Mouse (Mus musculus) midbrain, embryonic 11.5 days (tissue): ENCODE data around the gene Adam15. TPM values are rescaled to one million over a fixed set of nuclear protein-coding genes. Genes with fewer than 3 reads are reported as not detected.

ENCODE experiments used
- ATAC-seq: fragments of 200-750 bp; cut with Nextera tagmentation; 2 replicates; pipeline ENCODE4 v1.8.0; 2017; ENCODE audit warnings: moderate TSS enrichment, moderate library complexity; ENCODE audit not compliant: low FRiP score
- DNase-seq: peaks from one replicate; pipeline ENCODE4 v3.0.0; 2015; ENCODE audit warnings: low spot score; ENCODE audit errors: missing footprints
- H3K27ac ChIP-seq: fragments of 300-500 bp; sonication (generic); 2 replicates; pipeline ENCODE4 v1.5.1; 2014; ENCODE audit warnings: low read depth, low read length
- H3K27me3 ChIP-seq: fragments of 300-500 bp; sonication (generic); 2 replicates; pipeline ENCODE4 v1.6.1; 2014; ENCODE audit warnings: mild to moderate bottlenecking, low read length, moderate library complexity, mixed read lengths; ENCODE audit not compliant: control insufficient read depth, insufficient read depth
- H3K36me3 ChIP-seq: fragments of 300-500 bp; sonication (generic); 2 replicates; pipeline ENCODE4 v1.6.1; 2014; ENCODE audit warnings: mild to moderate bottlenecking, low read length, moderate library complexity, mixed read lengths; ENCODE audit not compliant: control insufficient read depth, insufficient read depth
- H3K4me1 ChIP-seq: fragments of 300-500 bp; sonication (generic); 2 replicates; pipeline ENCODE4 v1.6.1; 2014; ENCODE audit warnings: low read length; ENCODE audit not compliant: control insufficient read depth, insufficient read depth
- H3K4me2 ChIP-seq: fragments of 300-500 bp; sonication (generic); 2 replicates; pipeline ENCODE4 v1.6.1; 2014; ENCODE audit warnings: mild to moderate bottlenecking, moderate library complexity
- H3K4me3 ChIP-seq: fragments of 300-500 bp; sonication (generic); 2 replicates; pipeline ENCODE4 v1.5.1; 2014; ENCODE audit warnings: low read depth, low read length
- H3K9ac ChIP-seq: fragments of 300-500 bp; sonication (generic); 2 replicates; pipeline ENCODE4 v1.6.1; 2014; ENCODE audit warnings: low read length
- H3K9me3 ChIP-seq: fragments of 300-500 bp; sonication (generic); 2 replicates; pipeline ENCODE4 v1.6.1; 2016; ENCODE audit warnings: low read length; ENCODE audit not compliant: control insufficient read depth
- WGBS: fragments of 180-500 bp; shearing (Covaris S2); extraction: QIAGEN DNeasy Blood & Tissue Kit; methylation state at CpG from one replicate; pipeline ENCODE4 v1.1.7; 2014; 5-methylcytosine and 5-hydroxymethylcytosine counted together
- polyA plus RNA-seq: library from polyadenylated mRNA; unstranded; fragments of >200 nt; fragmentation: Nextera tagmentation; extraction: Ambion mirVana; gene quantifications from 2 replicates; pipeline ENCODE4 v1.2.1, GENCODE M21; 2014

Adam15 gene
- polyA plus RNA-seq, 1 experiment from 2014 or later = 18.7 TPM

- WGBS = 82% methylated on average over 10 of the region's 10 CpGs
- no peak overlapping the region for H3K4me3 ChIP-seq
- H3K4me2 ChIP-seq = 0 out of 2 replicates have a peak overlapping the region, but pooled peaks have one; percentile 3
- DNase-seq (no peak), ATAC-seq (no peak)
- no peak overlapping the region for H3K9ac ChIP-seq
- no peak overlapping the region for H3K27ac ChIP-seq
- H3K27me3 ChIP-seq = peaks cover 10% of the 10 kb centered on the region
- peaks cover 13% of the 10 kb centered on the region for H3K4me1 ChIP-seq
- no peaks in the 10 kb centered on the region for H3K9me3 ChIP-seq
- H3K36me3 ChIP-seq = no peaks in the 10 kb centered on the region
Observed at GRCm38 (mm10) chr3:89346815-89347540, 2.8 kb downstream of the Adam15 start.

DNA sequence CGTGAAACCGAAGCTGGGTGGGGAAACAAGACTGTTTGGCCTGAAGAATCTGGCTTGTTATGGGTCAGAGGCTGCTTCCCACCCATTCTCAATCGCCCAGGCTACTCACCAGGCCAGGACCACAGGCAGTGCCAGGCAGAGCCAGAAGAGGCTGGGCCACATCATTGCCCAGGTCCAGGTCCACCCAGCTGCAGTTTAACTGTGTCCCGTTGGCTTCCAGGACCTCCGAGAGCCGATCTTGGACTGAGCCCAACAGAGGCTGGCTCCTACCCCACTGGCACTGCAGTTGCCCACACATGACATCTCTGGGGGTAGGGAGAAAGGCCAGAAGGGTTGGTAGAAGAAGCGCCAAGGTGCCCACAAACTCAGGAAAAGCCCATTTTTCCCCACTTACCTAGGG lies 6.5 kb downstream of the Adam15 start:
- H3K27ac ChIP-seq = no peak overlapping the region
- peaks cover 4% of the 10 kb centered on the region; the same call in 1 of the 2 replicates for H3K27me3 ChIP-seq
- ATAC-seq = no peak
- 88% methylated on average over 7 of the region's 7 CpGs for WGBS
- no peak overlapping the region for H3K9ac ChIP-seq
- H3K36me3 ChIP-seq = no peaks in the 10 kb centered on the region
- H3K4me2 ChIP-seq = no peak overlapping the region
- DNase-seq = no peak
- no peaks in the 10 kb centered on the region for H3K9me3 ChIP-seq
- no peak overlapping the region for H3K4me3 ChIP-seq
- H3K4me1 ChIP-seq = peaks cover 12% of the 10 kb centered on the region

DNA sequence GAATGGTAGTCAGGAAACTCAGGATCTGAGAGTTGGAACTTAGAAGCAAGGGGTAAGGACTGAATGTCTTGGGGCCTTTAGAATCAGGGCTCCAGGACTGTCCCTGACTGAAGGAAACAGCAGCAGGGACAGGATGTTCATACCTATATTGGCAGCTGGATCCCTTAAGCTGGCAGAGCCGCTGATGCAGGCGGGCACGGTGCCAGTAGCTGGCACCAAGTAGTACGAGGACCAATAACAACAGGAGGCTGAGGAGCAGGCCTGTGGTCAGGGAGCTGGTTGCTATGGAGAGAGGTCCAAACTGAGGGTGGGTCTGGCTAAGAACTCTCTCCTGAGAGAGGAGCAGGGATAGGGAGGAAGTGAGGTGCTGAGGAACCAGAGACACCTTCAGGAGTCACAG lies 8.0 kb downstream of the Adam15 start:
- Histone ChIP-seq H3K36me3 (no peaks in the 10 kb centered on the region), H3K27me3 (no peaks in the 10 kb centered on the region), H3K4me3 (no peak overlapping the region), H3K27ac (no peak overlapping the region), H3K4me1 (peaks cover 19% of the 10 kb centered on the region), H3K9me3 (no peaks in the 10 kb centered on the region), H3K4me2 (no peak overlapping the region), H3K9ac (no peak overlapping the region)
- WGBS = 95% methylated on average over 4 of the region's 4 CpGs
- DNase-seq = no peak
- ATAC-seq = no peak

GRCm38 (mm10) chr3:89340465-89340864 lies 9.3 kb downstream of the Adam15 start:
- peak; percentile 99 for DNase-seq
- 2% methylated on average over 11 of the region's 11 CpGs for WGBS
- H3K4me1 ChIP-seq = peaks cover 26% of the 10 kb centered on the region
- no peaks in the 10 kb centered on the region for H3K27me3 ChIP-seq
- 0 out of 2 replicates have a peak overlapping the region, but pooled peaks have one; percentile 44 for H3K9ac ChIP-seq
- H3K4me2 ChIP-seq = peak overlapping the region; percentile 51
- H3K9me3 ChIP-seq = no peaks in the 10 kb centered on the region
- H3K27ac ChIP-seq = no peak overlapping the region
- peak; percentile 57 for ATAC-seq
- peak overlapping the region; percentile 18; the same call in 1 of the 2 replicates for H3K4me3 ChIP-seq
- no peaks in the 10 kb centered on the region for H3K36me3 ChIP-seq

DNA sequence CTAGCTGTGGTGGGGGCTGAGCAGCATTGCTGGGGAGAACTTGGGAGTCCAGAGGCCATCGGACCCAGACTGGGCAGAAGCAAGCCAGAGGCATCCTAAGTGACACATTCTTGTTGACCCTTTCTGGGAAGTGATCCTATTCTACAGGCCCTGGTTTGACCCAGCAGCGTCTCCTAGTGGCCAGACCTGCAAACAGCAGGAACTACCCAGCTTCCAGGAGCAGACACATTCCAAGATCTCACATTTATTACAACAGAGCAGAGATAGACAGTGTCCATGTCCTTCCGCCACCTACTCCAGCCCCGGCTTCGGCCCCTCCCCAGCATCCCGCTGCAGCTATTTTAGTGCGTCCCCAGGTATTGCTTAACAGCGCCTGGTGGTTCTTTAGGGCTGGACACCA lies 10.4 kb downstream of the Adam15 start:
- Histone ChIP-seq H3K27me3 (peaks cover 5% of the 10 kb centered on the region; the same call in 1 of the 2 replicates), H3K9ac (no peak overlapping the region), H3K36me3 (no peaks in the 10 kb centered on the region), H3K27ac (no peak overlapping the region), H3K4me2 (peak overlapping the region; percentile 5; the same call in 1 of the 2 replicates), H3K4me3 (no peak overlapping the region), H3K4me1 (peaks cover 26% of the 10 kb centered on the region), H3K9me3 (no peaks in the 10 kb centered on the region)
- DNase-seq (peak; percentile 99), ATAC-seq (0 out of 2 replicates have a peak, but pooled peaks have one; percentile 3)
- WGBS = 29% methylated on average over 8 of the region's 8 CpGs

DNA sequence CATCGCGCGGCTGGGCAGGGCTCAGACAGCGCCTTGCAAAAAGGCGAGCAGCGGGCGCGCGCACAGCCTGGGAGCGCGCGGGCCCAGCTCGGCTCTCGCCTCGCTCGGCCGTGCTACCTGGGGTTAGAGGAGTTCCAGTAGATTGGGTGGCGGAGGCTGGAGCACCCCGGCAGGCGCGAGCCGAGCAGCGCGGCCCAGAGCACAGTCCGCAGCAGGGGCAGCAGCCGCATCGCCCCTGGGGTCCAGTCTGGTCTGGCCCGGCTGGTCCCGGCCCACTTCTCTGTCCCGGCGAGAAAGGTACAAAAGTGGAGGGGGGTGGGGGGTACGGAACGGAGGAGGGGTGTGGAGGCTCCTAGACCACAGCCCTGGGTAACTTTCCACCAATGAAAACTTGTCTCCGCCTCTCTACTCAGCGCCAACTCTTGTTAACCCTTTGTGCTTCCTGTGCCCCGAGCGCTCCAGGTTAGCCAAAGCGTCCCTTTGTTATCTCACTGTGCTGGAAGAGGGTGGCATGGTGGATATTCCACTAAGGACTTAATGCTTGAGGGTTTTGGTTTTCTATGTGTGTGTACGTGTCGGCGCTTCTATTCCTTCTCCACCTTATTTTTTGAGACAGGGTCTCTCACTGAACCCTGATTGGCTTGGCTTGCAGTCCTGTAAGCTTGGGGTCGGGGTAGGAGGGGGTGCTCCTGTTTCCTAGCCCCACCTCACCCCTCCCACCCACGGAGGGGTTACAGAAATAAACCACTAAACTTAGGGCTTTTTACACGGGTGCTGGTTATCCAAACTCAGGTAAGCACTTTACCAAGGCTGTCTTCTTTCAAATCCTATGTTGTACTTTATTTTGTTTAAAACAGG lies 11.8 kb downstream of the Adam15 start, which contains the start of gene Efna4:
TSS of gene Efna4 (minus strand) at position 308 of the 858 bp plus-strand sequence.
- Histone ChIP-seq H3K27ac (peak within 1 kb of the TSS; percentile 60; the same call in 1 of the 2 replicates), H3K27me3 (peaks cover 5% of the 10 kb centered on the region; the same call in 1 of the 2 replicates), H3K4me2 (peak within 1 kb of the TSS; percentile 55), H3K4me3 (peak within 1 kb of the TSS; percentile 68), H3K9me3 (no peaks in the 10 kb centered on the region), H3K36me3 (no peaks in the 10 kb centered on the region), H3K4me1 (peaks cover 28% of the 10 kb centered on the region), H3K9ac (peak within 1 kb of the TSS; percentile 90)
- DNase-seq (peak; percentile 97), ATAC-seq (peak; percentile 79)
- WGBS = under 1% methylated on average over 44 of the region's 44 CpGs

DNA sequence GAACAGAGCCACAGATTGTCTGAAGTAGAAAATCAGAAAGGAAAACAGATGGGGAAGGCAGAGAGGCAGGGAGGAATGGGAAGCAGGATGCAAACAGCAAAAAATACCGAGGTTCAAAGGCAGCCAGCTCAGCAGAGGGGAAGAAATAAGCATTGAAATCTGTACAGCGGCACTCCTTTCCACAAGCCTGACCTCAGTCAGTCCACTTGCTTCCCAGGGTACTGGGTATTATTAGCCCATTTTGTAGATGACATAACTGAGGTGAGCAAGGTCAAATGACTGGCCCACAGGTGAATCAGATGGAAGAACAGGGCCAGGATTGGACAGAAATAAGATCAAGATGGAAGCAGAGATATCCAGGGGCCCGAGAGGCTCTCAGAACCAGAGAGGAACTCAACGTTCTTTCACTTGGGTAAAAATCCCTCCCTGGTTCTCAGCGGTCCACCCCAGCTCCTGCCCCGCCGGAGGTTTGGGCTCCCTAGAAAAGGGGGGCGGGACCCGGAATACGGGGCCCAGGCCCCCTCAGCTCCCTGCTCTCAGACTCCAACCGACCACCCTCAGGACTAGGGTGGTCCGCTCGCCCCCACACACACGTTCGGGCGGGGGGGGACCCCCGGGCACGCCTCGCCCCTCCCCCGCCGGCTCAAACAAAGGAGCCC lies 12.6 kb downstream of the Adam15 start:
- ATAC-seq = no peak; the same call in 1 of the 2 replicates
- Histone ChIP-seq H3K9ac (peak overlapping the region; percentile 90), H3K27me3 (peaks cover 5% of the 10 kb centered on the region; the same call in 1 of the 2 replicates), H3K9me3 (no peaks in the 10 kb centered on the region), H3K4me2 (peak overlapping the region; percentile 55), H3K4me3 (peak overlapping the region; percentile 68), H3K27ac (peak overlapping the region; percentile 60; the same call in 1 of the 2 replicates), H3K4me1 (peaks cover 36% of the 10 kb centered on the region), H3K36me3 (no peaks in the 10 kb centered on the region)
- WGBS = under 1% methylated on average over 21 of the region's 21 CpGs
- DNase-seq = peak; percentile 90

GRCm38 (mm10) chr3:89336529-89336928 lies 13.3 kb downstream of the Adam15 start:
- Histone ChIP-seq H3K4me3 (peak overlapping the region; percentile 68), H3K9ac (peak overlapping the region; percentile 90), H3K27me3 (peaks cover 9% of the 10 kb centered on the region; the same call in 1 of the 2 replicates), H3K36me3 (no peaks in the 10 kb centered on the region), H3K4me2 (peak overlapping the region; percentile 55), H3K9me3 (no peaks in the 10 kb centered on the region), H3K4me1 (peaks cover 41% of the 10 kb centered on the region), H3K27ac (no peak overlapping the region)
- whole genome bisulfite sequencing = 3% methylated on average over 6 of the region's 6 CpGs
- ATAC-seq (no peak), DNase-seq (peak; percentile 91)
